Mouse (Mus musculus) CD4-positive naive resting alpha-beta T cell, adult 76 days (primary cell): Measurements from ENCODE around the gene Ube2q2. TPM values are rescaled to one million over a fixed set of nuclear protein-coding genes. Genes with fewer than 3 reads are reported as not detected.

Experiments used
- total RNA-seq: library from RNA; stranded (reverse); gene quantifications from one replicate; pipeline ENCODE4 v1.2.4, GENCODE M21; 2023

Gene Ube2q2
- total RNA-seq, result 27.5 TPM

GRCm38 (mm10) chr9:55148854-55149498 is at the start of gene Ube2q2:
Gene Ube2q2 (plus strand): TSS chr9:55148854.

DNA sequence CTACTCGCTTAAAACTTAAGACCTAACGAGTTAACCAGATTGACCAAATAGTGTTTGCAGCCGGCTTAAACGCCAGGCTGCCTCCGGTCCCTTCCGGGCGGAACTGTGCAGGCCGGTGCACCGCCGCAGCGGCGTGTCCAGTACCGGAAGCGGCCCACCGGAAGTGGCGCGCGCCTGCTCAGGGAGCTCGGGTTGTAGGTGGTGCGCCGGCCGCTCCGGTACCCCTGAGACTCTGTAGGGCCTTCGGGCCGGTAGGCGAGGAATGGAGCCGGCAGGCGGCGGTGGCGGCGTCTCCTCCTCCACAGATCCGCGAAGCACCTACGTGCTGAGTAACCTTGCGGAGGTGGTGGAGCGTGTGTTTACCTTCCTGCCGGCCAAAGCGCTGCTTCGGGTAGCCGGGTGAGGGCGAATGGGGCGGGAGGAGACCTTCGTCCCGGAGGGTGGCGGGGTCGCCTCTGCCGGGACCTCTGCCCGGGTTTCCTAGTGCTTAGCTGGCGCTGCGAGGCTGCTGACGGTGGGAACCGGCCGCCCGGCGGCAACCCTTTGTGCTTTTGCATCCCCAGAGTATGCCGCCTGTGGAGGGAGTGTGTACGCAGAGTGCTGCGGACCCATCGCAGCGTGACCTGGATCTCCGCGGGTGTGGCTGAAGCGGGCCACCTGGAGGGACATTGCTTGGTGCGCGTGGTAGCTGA is 60.3 kb downstream of the Ube2q2 start, which contains the start of gene Fbxo22:
Gene Fbxo22, plus strand, starts transcription at position 136 of the 692 bp plus-strand sequence.

Other genes with a start within 250 kb of the Ube2q2 start
- gene Hykk, start 231.6 kb upstream of the Ube2q2 start, total RNA-seq, result 1.0 TPM
- gene Psma4, start 198.1 kb upstream of the Ube2q2 start, total RNA-seq, result 91.9 TPM
- not detected for gene AY074887, start 197.9 kb upstream of the Ube2q2 start, total RNA-seq
- gene Chrna5, start 168.0 kb upstream of the Ube2q2 start, total RNA-seq, result not detected
- gene Chrna3, start 122.3 kb upstream of the Ube2q2 start, total RNA-seq, result not detected
- not detected for gene Chrnb4, start 100.1 kb upstream of the Ube2q2 start, total RNA-seq
- gene Fbxo22, start 60.1 kb downstream of the Ube2q2 start, total RNA-seq, result 32.2 TPM
- 0.79 TPM for gene Nrg4, start 178.0 kb downstream of the Ube2q2 start, total RNA-seq
- gene Tmem266, start 178.1 kb downstream of the Ube2q2 start, total RNA-seq, result not detected